Mouse (Mus musculus) midbrain, embryonic 10.5 days (tissue): ENCODE measurements around the gene Kcnmb2. TPM values are rescaled to one million over a fixed set of nuclear protein-coding genes. Genes with fewer than 3 reads are reported as not detected.

Experiments used
- DNase-seq: peaks from one replicate; pipeline ENCODE4 v3.0.0-alpha.2; 2017; ENCODE audit warnings: low spot score
- H3K27ac ChIP-seq: fragments of 300-500 bp; sonication (generic); replicated peaks from 2 replicates; pipeline ENCODE4 v1.5.1; 2016; ENCODE audit warnings: mild to moderate bottlenecking
- H3K27me3 ChIP-seq: fragments of 300-500 bp; sonication (generic); 2 replicates; pipeline ENCODE4 v1.6.1; 2016; ENCODE audit warnings: low read depth, mild to moderate bottlenecking; ENCODE audit not compliant: poor library complexity, severe bottlenecking
- H3K36me3 ChIP-seq: fragments of 300-500 bp; sonication (generic); 2 replicates; pipeline ENCODE4 v1.6.1; 2016; ENCODE audit warnings: mild to moderate bottlenecking, moderate library complexity
- H3K4me1 ChIP-seq: fragments of 300-500 bp; sonication (generic); 2 replicates; pipeline ENCODE4 v1.6.1; 2016
- H3K4me3 ChIP-seq: fragments of 300-500 bp; sonication (generic); 2 replicates; pipeline ENCODE4 v1.5.1; 2016; ENCODE audit warnings: mild to moderate bottlenecking, moderate library complexity
- H3K9me3 ChIP-seq: fragments of 300-500 bp; sonication (generic); replicated peaks from 2 replicates; pipeline ENCODE4 v1.6.1; 2016; ENCODE audit warnings: mild to moderate bottlenecking
- WGBS: fragments of 180-500 bp; shearing (Covaris S2); methylation state at CpG from one replicate; pipeline ENCODE4 v1.1.7; 2016; 5-methylcytosine and 5-hydroxymethylcytosine counted together
- polyA plus RNA-seq: library from polyadenylated mRNA; unstranded; fragments of >200 nt; fragmentation: Nextera tagmentation; extraction: Ambion mirVana; gene quantifications from 2 replicates; pipeline ENCODE4 v1.2.1, GENCODE M21; 2016

Kcnmb2 gene
- polyA plus RNA-seq, 1 experiment from 2014 or later, result 1.8 TPM

DNA sequence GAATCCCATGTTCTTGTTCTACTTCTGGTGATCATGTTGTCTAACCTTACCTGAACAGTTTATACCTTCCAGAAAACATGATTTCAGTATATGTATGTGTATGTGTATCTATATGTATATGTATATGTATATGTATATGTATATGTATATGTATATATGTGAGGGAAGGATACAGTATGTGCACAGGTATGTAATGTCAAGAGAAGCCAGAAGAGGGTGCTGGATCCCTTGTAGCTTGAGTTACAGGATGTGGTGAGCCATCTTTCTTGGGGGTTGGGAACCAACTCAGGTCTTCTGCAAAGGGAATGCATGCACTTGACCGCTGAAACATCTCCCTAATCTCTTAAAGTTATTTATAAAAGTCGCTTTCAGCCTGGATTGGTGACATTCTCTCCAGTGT, 286.6 kb downstream of the Kcnmb2 start:
- 92% methylated on average over 2 of the region's 2 CpGs for whole genome bisulfite sequencing
- no peak for DNase-seq

DNA sequence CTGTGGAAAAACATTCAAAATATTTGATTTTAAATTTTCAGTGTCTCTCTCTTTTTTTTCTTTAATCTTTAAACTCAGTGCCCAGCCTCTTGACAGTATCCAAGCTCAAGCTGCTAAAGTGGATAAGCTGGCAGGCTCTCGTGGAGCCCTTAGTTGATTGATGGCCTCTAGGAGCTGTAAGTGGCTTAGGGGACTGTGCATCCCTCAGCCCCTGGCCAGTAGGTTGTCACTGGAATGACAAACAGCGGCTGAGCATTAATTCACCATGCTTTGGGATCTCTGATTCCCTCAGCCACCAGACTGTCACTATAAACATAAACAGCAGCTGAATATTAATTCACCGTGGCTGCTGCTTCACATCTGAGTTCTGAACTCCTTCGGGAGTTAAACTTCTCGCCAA, 287.6 kb downstream of the Kcnmb2 start:
- Histone ChIP-seq H3K4me3 (no peak overlapping the region), H3K27ac (no peak overlapping the region), H3K36me3 (no peaks in the 10 kb centered on the region), H3K4me1 (no peaks in the 10 kb centered on the region), H3K27me3 (no peaks in the 10 kb centered on the region), H3K9me3 (no peaks in the 10 kb centered on the region)
- WGBS, result 81% methylated on average over 5 of the region's 5 CpGs
- DNase-seq, result no peak

More for the DNA sequence above, 286.6 kb downstream of the Kcnmb2 start:
- H3K36me3 ChIP-seq, result no peaks in the 10 kb centered on the region
- H3K9me3 ChIP-seq, result no peaks in the 10 kb centered on the region
- H3K4me3 ChIP-seq, result no peak overlapping the region
- no peaks in the 10 kb centered on the region for H3K27me3 ChIP-seq
- H3K27ac ChIP-seq, result no peak overlapping the region
- H3K4me1 ChIP-seq, result no peaks in the 10 kb centered on the region

- Histone ChIP-seq H3K4me1 (no peaks in the 10 kb centered on the region), H3K27ac (no peak overlapping the region), H3K9me3 (no peaks in the 10 kb centered on the region), H3K4me3 (no peak overlapping the region), H3K36me3 (no peaks in the 10 kb centered on the region), H3K27me3 (no peaks in the 10 kb centered on the region)
- DNase-seq, result no peak
- 90% methylated on average over 5 of the region's 5 CpGs for WGBS
These were observed 291.7 kb downstream of the Kcnmb2 start for GRCm38 (mm10) chr3:32194014-32194413.

- Histone ChIP-seq H3K4me1 (peaks cover 9% of the 10 kb centered on the region; the same call in 1 of the 2 replicates), H3K9me3 (no peaks in the 10 kb centered on the region), H3K4me3 (no peak overlapping the region), H3K27me3 (no peaks in the 10 kb centered on the region), H3K27ac (no peak overlapping the region), H3K36me3 (no peaks in the 10 kb centered on the region)
- WGBS, result 89% methylated on average over 2 of the region's 2 CpGs
- no peak for DNase-seq
These were observed 324.4 kb downstream of the Kcnmb2 start for GRCm38 (mm10) chr3:32226755-32227154.

DNA sequence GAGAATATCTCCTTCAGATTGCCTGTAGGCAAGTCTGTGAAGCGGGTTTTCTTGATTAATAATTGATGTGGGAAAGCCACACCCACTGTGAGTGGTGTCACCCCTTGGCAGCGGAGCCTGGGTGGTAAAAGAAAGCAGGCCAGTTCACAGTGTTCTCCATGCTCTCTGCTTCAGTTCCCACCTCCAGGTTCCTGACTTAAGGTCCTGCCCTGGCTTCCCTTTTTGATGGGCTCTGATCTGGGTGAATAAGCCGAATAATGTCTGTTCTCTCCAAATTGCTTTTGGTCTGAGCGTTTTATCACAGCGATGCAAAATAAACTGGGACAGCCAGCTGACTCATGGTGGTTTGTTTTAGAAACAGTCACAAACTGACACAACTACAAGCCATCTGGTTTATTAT, 334.5 kb downstream of the Kcnmb2 start:
- 87% methylated on average over 5 of the region's 5 CpGs for WGBS
- Histone ChIP-seq H3K36me3 (no peaks in the 10 kb centered on the region), H3K27ac (no peak overlapping the region), H3K4me1 (no peaks in the 10 kb centered on the region), H3K9me3 (no peaks in the 10 kb centered on the region), H3K4me3 (no peak overlapping the region), H3K27me3 (no peaks in the 10 kb centered on the region)
- DNase-seq, result no peak
